Mouse (Mus musculus): ENCODE measurements around the gene Zdhhc22.

Zdhhc22 gene

GRCm38 (mm10) chr12:86961589-86962344 is 28.5 kb downstream of the Zdhhc22 start:
- no peak for DNase-seq (ENCODE audit: low spot score)

GRCm38 (mm10) chr12:86960791-86961335 is 29.4 kb downstream of the Zdhhc22 start:
- DNase-seq (ENCODE audit: low spot score) = no peak

- DNase-seq (ENCODE audit: low spot score) = no peak
Measured at GRCm38 (mm10) chr12:86960138-86960537, 30.1 kb downstream of the Zdhhc22 start.

- no peak for DNase-seq (ENCODE audit: low spot score)
Measured at GRCm38 (mm10) chr12:86959661-86960060, 30.6 kb downstream of the Zdhhc22 start.

GRCm38 (mm10) chr12:86958558-86958957 is 31.7 kb downstream of the Zdhhc22 start:
- no peak for DNase-seq (ENCODE audit: low spot score)

GRCm38 (mm10) chr12:86955894-86956293 is 34.3 kb downstream of the Zdhhc22 start:
- DNase-seq (ENCODE audit: low spot score) = no peak

- DNase-seq (ENCODE audit: low spot score) = no peak
Measured at GRCm38 (mm10) chr12:86952331-86952850, 37.8 kb downstream of the Zdhhc22 start.

- DNase-seq (ENCODE audit: low spot score) = no peak
Measured at GRCm38 (mm10) chr12:86950961-86951360, 39.3 kb downstream of the Zdhhc22 start.

- no peak for DNase-seq (ENCODE audit: low spot score)
Measured at GRCm38 (mm10) chr12:86950161-86950960, 39.9 kb downstream of the Zdhhc22 start.

GRCm38 (mm10) chr12:86949501-86949900 is 40.7 kb downstream of the Zdhhc22 start:
- DNase-seq (ENCODE audit: low spot score) = no peak

- no peak for DNase-seq (ENCODE audit: low spot score)
Measured at GRCm38 (mm10) chr12:86948627-86949026, 41.6 kb downstream of the Zdhhc22 start.

GRCm38 (mm10) chr12:86947681-86948401 is 42.4 kb downstream of the Zdhhc22 start:
- peak; percentile 49 for DNase-seq (ENCODE audit: low spot score)

GRCm38 (mm10) chr12:86946862-86947574 is 43.2 kb downstream of the Zdhhc22 start, which contains the start of gene Cipc:
Gene Cipc (plus strand): TSS chr12:86947043.
- peak; percentile 98 for DNase-seq (ENCODE audit: low spot score)

GRCm38 (mm10) chr12:86946301-86946781 is 43.9 kb downstream of the Zdhhc22 start:
- peak; percentile 58 for DNase-seq (ENCODE audit: low spot score)

GRCm38 (mm10) chr12:86945126-86945525 is 45.1 kb downstream of the Zdhhc22 start:
- peak; percentile 89 for DNase-seq (ENCODE audit: low spot score)

GRCm38 (mm10) chr12:86943421-86943820 is 46.8 kb downstream of the Zdhhc22 start:
- no peak for DNase-seq (ENCODE audit: low spot score)

GRCm38 (mm10) chr12:86941734-86942486 is 48.3 kb downstream of the Zdhhc22 start:
- peak; percentile 45 for DNase-seq (ENCODE audit: low spot score)

- DNase-seq (ENCODE audit: low spot score) = no peak
Measured at GRCm38 (mm10) chr12:86941173-86941572, 49.1 kb downstream of the Zdhhc22 start.

- no peak for DNase-seq (ENCODE audit: low spot score)
Measured at GRCm38 (mm10) chr12:86938571-86938970, 51.7 kb downstream of the Zdhhc22 start.
